Mouse (Mus musculus) c-Kit-positive CD71-negative TER-119-negative erythroid progenitor cells, embryonic 14.5 days (primary cell): Measurements from ENCODE around the gene Phkb.
"Not testable (repeated sequence)": the region's sequence is repeated elsewhere in the genome, so short reads cannot be mapped to it uniquely, and the experiment has no call there.

ENCODE experiments used
- DNase-seq: peaks from one replicate; pipeline ENCODE4 v3.0.0-alpha.2; 2013; ENCODE audit warnings: low read depth

Gene Phkb

GRCm38 (mm10) chr8:85840657-85841488 lies at the start of gene Phkb, which contains the start of gene Itfg1:
TSS of gene Phkb (plus strand) at chr8:85840959.
TSS of gene Itfg1 (minus strand) at chr8:85840921.
- peak; percentile 70 for DNase-seq

GRCm38 (mm10) chr8:85796392-85796791 lies 44.4 kb upstream of the Phkb start:
- DNase-seq = not testable (repeated sequence)

GRCm38 (mm10) chr8:85800164-85800563 lies 40.6 kb upstream of the Phkb start:
- no peak for DNase-seq

- no peak for DNase-seq
Observed at GRCm38 (mm10) chr8:85801408-85801807, 39.4 kb upstream of the Phkb start.

GRCm38 (mm10) chr8:85813621-85814020 lies 27.1 kb upstream of the Phkb start:
- no peak for DNase-seq

GRCm38 (mm10) chr8:85839916-85840656 lies 673 bp upstream of the Phkb start:
- no peak for DNase-seq

GRCm38 (mm10) chr8:85841489-85841795 lies 683 bp downstream of the Phkb start:
- DNase-seq = peak; percentile 32

- no peak for DNase-seq
Observed at GRCm38 (mm10) chr8:85845887-85846286, 5.1 kb downstream of the Phkb start.

GRCm38 (mm10) chr8:85854220-85855123 lies 13.7 kb downstream of the Phkb start:
- DNase-seq = no peak

- DNase-seq = not testable (repeated sequence)
Observed at GRCm38 (mm10) chr8:85857227-85857896, 16.6 kb downstream of the Phkb start.

- DNase-seq = no peak
Observed at GRCm38 (mm10) chr8:85860612-85861011, 19.9 kb downstream of the Phkb start.

- no peak for DNase-seq
Observed at GRCm38 (mm10) chr8:85862381-85862780, 21.6 kb downstream of the Phkb start.

GRCm38 (mm10) chr8:85871660-85872059 lies 30.9 kb downstream of the Phkb start:
- DNase-seq = no peak

GRCm38 (mm10) chr8:85877976-85878375 lies 37.2 kb downstream of the Phkb start:
- DNase-seq = no peak

- peak; percentile 4 for DNase-seq
Observed at GRCm38 (mm10) chr8:85879624-85880023, 38.9 kb downstream of the Phkb start.

- no peak for DNase-seq
Observed at GRCm38 (mm10) chr8:85884811-85885210, 44.1 kb downstream of the Phkb start.

- no peak for DNase-seq
Observed at GRCm38 (mm10) chr8:85897636-85898035, 56.9 kb downstream of the Phkb start.

- DNase-seq = no peak
Observed at GRCm38 (mm10) chr8:85924991-85925390, 84.2 kb downstream of the Phkb start.

- DNase-seq = no peak
Observed at GRCm38 (mm10) chr8:85925574-85925973, 84.8 kb downstream of the Phkb start.

- no peak for DNase-seq
Observed at GRCm38 (mm10) chr8:85926107-85926506, 85.3 kb downstream of the Phkb start.

GRCm38 (mm10) chr8:85936148-85936547 lies 95.4 kb downstream of the Phkb start:
- no peak for DNase-seq

GRCm38 (mm10) chr8:85937343-85937742 lies 96.6 kb downstream of the Phkb start:
- no peak for DNase-seq
